Mouse (Mus musculus) intestine, embryonic 15.5 days (tissue): Measurements from ENCODE around the gene Gm20908. TPM values are rescaled to one million over a fixed set of nuclear protein-coding genes. Genes with fewer than 3 reads are reported as not detected.
"Not testable (repeated sequence)": the region's sequence is repeated elsewhere in the genome, so short reads cannot be mapped to it uniquely, and the experiment has no call there.

ENCODE experiments used
- ATAC-seq: fragments of 200-750 bp; cut with Nextera tagmentation; 2 replicates; pipeline ENCODE4 v1.8.0; 2017; ENCODE audit warnings: moderate TSS enrichment, moderate library complexity
- H3K27ac ChIP-seq: fragments of 300-500 bp; sonication (generic); 2 replicates; pipeline ENCODE4 v1.5.1; 2015; ENCODE audit warnings: mild to moderate bottlenecking, inconsistent platforms
- H3K27me3 ChIP-seq: fragments of 300-500 bp; sonication (generic); replicated peaks from 2 replicates; pipeline ENCODE4 v1.6.1; 2015; ENCODE audit warnings: inconsistent platforms
- H3K36me3 ChIP-seq: fragments of 300-500 bp; sonication (generic); 2 replicates; pipeline ENCODE4 v1.6.1; 2015; ENCODE audit warnings: inconsistent platforms
- H3K4me1 ChIP-seq: fragments of 300-500 bp; sonication (generic); replicated peaks from 2 replicates; pipeline ENCODE4 v1.6.1; 2015; ENCODE audit warnings: inconsistent platforms
- H3K4me2 ChIP-seq: fragments of 300-500 bp; sonication (generic); replicated peaks from 2 replicates; pipeline ENCODE4 v1.6.1; 2015; ENCODE audit warnings: mild to moderate bottlenecking, inconsistent platforms
- H3K4me3 ChIP-seq: fragments of 300-500 bp; sonication (generic); replicated peaks from 2 replicates; pipeline ENCODE4 v1.5.1; 2015; ENCODE audit warnings: inconsistent platforms
- H3K9ac ChIP-seq: fragments of 300-500 bp; sonication (generic); 2 replicates; pipeline ENCODE4 v1.6.1; 2015; ENCODE audit warnings: inconsistent platforms
- H3K9me3 ChIP-seq: fragments of 300-500 bp; sonication (generic); 2 replicates; pipeline ENCODE4 v1.6.1; 2016; ENCODE audit warnings: inconsistent platforms
- WGBS: fragments of 180-500 bp; shearing (Covaris S2); methylation state at CpG from one replicate; pipeline ENCODE4 v1.1.7; 2015; 5-methylcytosine and 5-hydroxymethylcytosine counted together
- polyA plus RNA-seq: library from polyadenylated mRNA; unstranded; fragments of >200 nt; fragmentation: Nextera tagmentation; extraction: Ambion mirVana; gene quantifications from 2 replicates; pipeline ENCODE4 v1.2.1, GENCODE M21; 2015

The Gm20908 gene
- not detected in 2 replicates for polyA plus RNA-seq

DNA sequence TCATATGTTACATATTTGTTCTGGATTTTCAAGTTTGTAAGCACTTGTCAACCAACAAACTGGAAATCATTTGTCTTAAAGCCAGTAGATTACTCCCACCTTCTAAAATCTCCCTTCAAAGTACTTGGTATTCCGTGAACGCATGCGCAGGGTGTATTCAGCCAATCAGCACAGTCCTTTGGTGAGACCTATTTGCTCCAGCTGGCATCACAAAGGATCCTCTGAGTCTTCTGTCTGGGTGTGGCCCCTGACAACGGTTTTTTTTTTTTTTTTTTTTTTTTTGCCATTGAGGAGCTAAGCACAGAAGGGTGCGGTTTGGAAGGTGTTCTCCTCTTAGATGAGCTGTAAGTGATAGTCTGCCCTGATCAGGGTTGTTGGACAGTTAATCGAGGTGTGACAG, at the start of gene Gm20908:
Gene Gm20908 (plus strand): TSS at position 301 of the 400 bp plus-strand sequence.
- H3K9ac ChIP-seq, ATAC-seq, H3K27ac ChIP-seq, H3K4me2 ChIP-seq, H3K36me3 ChIP-seq, H3K9me3 ChIP-seq, H3K4me3 ChIP-seq, H3K4me1 ChIP-seq, H3K27me3 ChIP-seq: not testable (repeated sequence)
- no CpG with 5 or more reads among the region's 6 CpGs for WGBS
